Mouse (Mus musculus): ENCODE data around the gene Slc30a2.

The Slc30a2 gene

GRCm38 (mm10) chr4:134395977-134396825 lies 53.2 kb downstream of the Slc30a2 start, which contains the start of gene Pafah2:
Gene Pafah2, plus strand, starts transcription at chr4:134396320.
- DNase-seq (ENCODE audit: extremely low read depth, low read depth, low spot score), result peak; percentile 99

GRCm38 (mm10) chr4:134397121-134397520 lies 54.1 kb downstream of the Slc30a2 start:
- DNase-seq (ENCODE audit: extremely low read depth, low read depth, low spot score), result peak; percentile 100

GRCm38 (mm10) chr4:134397732-134398131 lies 54.8 kb downstream of the Slc30a2 start:
- DNase-seq (ENCODE audit: extremely low read depth, low read depth, low spot score), result no peak

- DNase-seq (ENCODE audit: extremely low read depth, low read depth, low spot score), result no peak
Measured at GRCm38 (mm10) chr4:134400206-134400605, 57.2 kb downstream of the Slc30a2 start.

- DNase-seq (ENCODE audit: extremely low read depth, low read depth, low spot score), result no peak
Measured at GRCm38 (mm10) chr4:134401181-134401661, 58.2 kb downstream of the Slc30a2 start.

GRCm38 (mm10) chr4:134401856-134402570 lies 59.0 kb downstream of the Slc30a2 start:
- no peak for DNase-seq (ENCODE audit: extremely low read depth, low read depth, low spot score)

GRCm38 (mm10) chr4:134402571-134403262 lies 59.7 kb downstream of the Slc30a2 start:
- no peak for DNase-seq (ENCODE audit: extremely low read depth, low read depth, low spot score)

GRCm38 (mm10) chr4:134403721-134404120 lies 60.7 kb downstream of the Slc30a2 start:
- no peak for DNase-seq (ENCODE audit: extremely low read depth, low read depth, low spot score)

Data from fat pad, adult 2 months (tissue).